Mouse (Mus musculus): Measurements from ENCODE around the gene Gpx3. TPM values are rescaled to one million over a fixed set of nuclear protein-coding genes. Genes with fewer than 3 reads are reported as not detected.
A peak's percentile ranks its signal among the peaks of the same experiment; 100 is the strongest.
"Not testable (repeated sequence)": the region's sequence is repeated elsewhere in the genome, so short reads cannot be mapped to it uniquely, and the experiment has no call there.

Gpx3 gene
- total RNA-seq, 1 experiment from 2014 or later, result 255 TPM

DNA sequence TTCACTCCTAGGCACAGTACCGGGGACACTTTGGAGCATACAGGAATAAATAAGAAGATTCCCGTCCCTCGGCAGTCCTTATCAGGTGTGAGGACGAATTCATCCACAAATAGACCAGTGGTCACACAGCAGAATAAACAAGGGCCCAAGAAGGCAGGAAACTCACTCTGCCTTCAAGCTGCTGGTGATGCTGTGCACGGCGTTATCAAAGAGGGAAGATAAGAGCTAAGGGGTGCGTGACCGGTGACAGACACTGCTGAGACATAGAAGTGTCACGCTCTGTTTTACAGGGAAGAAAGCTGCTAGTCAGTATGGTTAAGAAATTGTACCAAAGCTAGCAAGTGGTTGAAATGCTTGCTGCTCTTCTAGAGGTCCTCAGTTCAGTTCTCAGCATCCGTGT lies 22.3 kb upstream of the Gpx3 start:
- no peak for DNase-seq

GRCm38 (mm10) chr11:54881051-54881474 lies 21.2 kb upstream of the Gpx3 start:
- no peak for DNase-seq

GRCm38 (mm10) chr11:54882671-54883070 lies 19.6 kb upstream of the Gpx3 start:
- peak; percentile 47 for DNase-seq

DNA sequence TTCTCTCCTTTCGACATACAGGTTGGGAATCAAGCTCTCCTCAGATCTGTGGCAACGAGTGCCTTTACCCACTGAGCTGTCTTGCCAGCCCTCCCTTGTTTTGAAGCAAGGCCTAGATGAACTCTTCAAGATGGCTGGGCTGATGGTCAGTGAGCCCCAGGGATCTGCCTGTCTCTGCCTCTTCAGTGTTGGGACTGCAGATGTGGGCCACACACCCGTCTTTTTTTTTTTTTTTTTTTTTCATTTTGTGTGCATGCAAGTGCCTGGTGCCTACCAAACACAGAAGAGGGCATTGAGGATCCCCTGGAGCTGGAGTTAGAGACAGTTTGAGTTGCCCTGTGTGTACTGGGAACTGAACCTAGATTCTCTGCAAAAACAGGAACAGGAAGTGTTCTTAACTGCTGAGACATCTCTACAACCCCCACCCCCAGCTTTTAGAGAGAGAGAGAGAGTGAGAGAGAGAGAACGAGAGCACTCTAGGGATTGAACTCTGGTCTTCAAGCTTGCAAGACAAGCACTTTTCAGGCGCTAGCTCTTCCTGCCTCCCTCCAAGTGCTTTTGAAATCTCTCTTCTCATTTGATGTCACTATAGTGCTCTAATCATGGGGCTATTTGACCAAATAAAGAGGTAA lies 17.9 kb upstream of the Gpx3 start:
- no peak for DNase-seq

DNA sequence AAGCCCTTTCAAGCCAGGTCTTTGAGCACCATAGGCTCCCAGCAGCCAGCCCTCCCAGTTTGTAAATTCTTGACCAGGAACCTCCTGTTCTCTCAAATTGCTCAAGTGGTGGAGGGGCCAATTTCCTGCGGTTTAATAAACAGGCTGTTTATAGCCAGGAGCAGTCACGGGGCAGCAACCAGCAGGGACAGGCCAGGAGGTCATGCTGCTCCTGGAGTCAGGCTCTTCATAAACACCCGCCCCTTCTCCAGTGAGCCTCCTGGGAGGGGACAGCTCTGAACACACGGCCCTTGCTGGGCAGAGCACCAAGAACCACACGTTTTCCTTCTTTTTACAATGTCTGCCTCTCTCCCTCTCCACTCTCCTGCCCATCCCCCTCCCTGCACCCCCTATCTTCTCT lies 17.3 kb upstream of the Gpx3 start:
- peak; percentile 44 for DNase-seq

GRCm38 (mm10) chr11:54885406-54885805 lies 16.8 kb upstream of the Gpx3 start:
- DNase-seq, result no peak

GRCm38 (mm10) chr11:54887927-54888326 lies 14.3 kb upstream of the Gpx3 start:
- DNase-seq, result no peak

- DNase-seq, result no peak
Measured at GRCm38 (mm10) chr11:54891341-54891740, 10.9 kb upstream of the Gpx3 start.

DNA sequence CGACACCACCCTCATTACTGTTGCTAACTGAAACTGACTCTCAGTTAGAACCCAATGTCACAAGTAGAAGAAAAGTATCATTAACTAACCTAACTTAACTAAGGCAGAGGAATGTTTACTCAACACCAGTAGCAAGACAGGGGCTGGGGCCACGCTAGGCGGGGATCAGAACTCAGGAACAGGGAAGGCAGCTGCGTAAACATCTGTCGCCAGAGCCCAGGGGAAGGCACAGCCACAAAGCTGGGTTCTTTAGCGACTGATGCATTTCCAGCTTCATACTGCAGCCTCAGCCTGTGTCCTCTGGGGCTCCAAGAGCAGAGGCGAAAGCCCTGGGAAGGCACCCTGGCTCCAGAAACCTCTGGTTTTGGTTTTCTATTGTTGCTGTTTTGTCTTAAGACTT lies 10.2 kb upstream of the Gpx3 start:
- DNase-seq, result no peak

DNA sequence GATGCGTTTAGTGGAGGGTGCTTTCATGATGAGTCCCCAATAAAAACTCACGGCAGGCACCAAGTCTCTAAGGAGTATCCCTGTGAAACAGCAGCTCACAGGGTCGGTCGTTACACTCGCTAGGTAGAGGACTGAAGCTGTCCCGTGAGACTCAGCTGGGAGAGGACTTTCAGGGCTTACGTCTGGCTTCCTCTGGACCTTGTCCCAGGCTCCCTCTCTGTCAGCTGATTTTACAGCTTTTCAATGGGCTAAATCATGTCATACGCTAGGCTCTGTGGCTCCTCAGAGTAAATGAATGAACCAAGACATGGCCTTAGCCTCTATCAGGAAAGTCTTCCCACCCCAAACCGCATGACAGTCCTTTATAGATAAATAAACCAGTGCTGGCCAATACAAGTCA lies 7.7 kb upstream of the Gpx3 start:
- DNase-seq, result no peak

DNA sequence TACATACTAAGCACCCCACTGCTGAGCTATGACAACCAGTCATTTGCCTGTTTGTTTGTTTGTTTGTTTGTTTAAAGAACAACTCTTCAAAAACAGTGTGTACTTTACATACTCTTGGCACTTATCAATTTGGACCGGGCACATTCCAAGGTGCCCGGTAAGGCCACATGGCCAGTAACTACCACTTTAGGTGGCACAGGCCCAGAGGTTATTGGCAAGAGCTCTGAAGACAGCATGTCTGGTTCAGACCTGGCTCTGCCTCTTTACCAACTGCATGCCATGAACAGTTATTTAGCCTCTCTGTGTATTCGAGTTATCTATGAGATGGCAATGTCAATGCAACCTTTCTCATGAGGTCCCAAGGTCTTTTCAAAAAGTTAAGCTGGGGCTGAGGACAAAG lies 5.6 kb upstream of the Gpx3 start:
- not testable (repeated sequence) for DNase-seq

GRCm38 (mm10) chr11:54897470-54897869 lies 4.8 kb upstream of the Gpx3 start:
- no peak for DNase-seq

DNA sequence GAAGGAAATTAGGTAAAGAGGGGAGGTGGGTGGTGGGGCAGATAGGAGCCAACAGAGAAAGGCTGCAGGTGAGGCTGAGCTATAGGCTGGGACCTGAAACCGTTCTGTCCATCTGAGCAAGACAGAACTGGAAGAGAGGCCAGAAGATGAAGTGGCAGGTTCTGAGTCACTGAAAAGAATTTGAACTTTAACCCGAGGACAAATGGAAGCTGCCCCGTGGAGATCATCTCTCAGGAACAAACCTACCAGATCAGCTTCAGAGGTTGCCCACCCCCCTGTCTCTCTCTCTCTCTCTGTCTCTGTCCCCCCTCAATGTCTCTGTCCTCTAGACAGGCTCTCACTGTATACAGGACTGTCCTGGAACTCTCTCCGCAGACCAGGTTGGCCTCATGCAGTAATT lies 2.6 kb upstream of the Gpx3 start:
- DNase-seq, result no peak

GRCm38 (mm10) chr11:54903339-54903738 lies 1.1 kb downstream of the Gpx3 start:
- DNase-seq, result no peak

DNA sequence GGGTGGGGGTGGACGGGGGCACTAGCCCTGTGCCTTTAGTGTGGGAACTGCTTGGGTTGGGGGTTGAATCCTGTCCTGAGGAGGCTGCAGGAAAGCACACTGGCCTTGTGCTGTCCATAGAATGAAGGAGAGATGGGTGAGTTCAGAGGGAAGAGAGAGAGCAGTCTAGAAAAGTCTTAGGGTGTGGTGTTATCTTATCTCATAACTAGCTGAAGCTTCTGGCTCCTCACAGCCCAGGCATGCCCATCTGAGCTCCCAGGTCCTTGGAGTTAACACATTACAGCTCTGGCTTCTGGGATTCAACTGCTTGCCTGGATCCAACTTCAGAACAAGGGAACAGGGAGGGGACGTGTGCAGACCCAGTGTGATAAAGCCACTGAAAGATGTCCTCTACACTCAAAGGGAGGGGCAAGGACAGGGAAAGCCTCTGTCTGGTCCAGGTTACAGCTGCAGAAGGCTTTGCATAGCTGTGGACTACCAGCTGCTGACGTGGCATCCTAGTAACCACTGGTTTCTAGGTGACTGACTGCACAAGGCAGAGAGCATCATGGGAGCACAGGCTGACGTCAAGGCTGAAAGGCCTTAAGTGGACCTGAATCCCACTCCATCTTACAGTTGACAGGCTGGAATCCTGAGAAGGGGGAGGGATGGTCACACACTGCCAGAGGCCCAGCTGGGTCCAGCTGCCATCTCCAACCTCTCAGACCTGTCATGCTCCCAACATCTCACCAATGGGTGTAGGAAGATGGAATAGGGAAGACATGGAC lies 1.9 kb downstream of the Gpx3 start:
- no peak for DNase-seq

- DNase-seq, result no peak
Measured at GRCm38 (mm10) chr11:54905086-54905485, 2.8 kb downstream of the Gpx3 start.

DNA sequence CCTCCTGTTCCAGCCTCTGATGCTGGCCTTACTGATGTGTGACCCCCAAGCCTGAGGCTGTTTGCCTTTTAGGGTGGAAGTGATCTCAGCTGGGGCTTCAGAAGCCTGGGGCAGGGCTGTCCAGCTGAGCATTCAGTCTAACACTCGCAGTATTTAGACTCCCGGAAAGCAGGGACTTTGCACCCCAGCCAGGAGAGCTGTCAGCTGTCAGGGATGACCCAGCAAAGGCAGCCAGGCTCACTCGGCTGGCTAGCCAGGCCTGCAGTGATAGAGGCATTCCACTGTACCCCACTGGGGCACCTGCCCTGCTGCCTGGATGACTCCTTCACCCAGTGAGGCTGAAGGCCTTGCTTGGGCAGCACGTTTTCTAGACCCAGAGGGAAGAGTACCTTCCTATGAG lies 3.7 kb downstream of the Gpx3 start:
- no peak for DNase-seq

DNA sequence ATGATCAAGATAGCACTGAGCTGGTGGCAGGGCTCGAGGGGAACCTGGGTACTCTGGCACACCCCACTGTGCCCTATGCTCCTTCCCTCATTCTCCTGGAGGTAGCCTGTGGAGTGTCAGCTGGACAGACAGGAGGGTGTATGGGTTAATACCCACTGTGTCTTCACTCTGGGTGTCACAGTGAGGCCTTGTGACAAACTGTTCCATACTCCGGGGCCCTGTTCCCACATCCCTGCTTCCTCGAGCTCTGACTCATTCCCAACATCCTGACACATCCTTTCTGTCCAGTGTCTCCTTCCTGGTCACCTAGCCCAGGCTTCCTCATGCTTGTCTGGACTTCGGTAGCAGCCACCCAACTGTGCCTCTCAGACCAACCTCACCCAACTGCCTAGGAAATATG lies 4.2 kb downstream of the Gpx3 start:
- no peak for DNase-seq

DNA sequence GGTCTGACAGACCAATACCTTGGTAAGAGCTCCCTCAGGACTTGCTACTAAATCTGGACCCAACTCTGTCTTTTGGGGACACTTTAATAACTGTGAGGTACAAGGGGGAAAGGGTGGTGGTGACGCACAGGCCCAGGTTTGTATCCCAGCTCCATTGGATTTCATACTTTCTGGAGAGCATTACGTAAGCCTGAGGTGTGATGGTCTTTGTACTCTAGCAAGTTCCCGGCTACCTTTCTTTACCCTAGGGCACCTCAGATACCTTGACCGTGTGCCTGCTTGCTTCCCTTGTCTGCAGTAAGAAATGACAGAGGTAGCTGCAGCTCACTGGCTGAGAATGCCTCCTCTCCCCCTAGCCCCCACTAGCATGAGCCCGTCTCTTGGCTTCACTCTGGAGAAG lies 5.0 kb downstream of the Gpx3 start:
- DNase-seq, result no peak

DNA sequence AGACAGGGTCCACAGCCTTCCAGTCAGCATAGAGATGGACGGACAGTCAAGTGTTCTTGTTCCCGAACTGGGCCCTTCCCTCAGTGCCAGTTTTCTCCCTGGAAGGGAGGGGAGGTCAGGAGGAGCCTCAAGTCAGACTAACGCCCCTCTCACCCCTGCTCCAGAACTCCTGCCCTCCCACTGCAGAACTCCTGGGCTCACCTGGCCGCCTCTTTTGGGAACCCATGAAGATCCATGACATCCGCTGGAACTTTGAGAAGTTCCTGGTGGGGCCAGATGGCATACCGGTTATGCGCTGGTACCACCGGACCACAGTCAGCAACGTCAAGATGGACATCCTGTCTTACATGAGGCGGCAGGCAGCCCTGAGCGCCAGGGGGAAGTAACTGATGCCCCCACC lies 7.0 kb downstream of the Gpx3 start:
- DNase-seq, result no peak

- no peak for DNase-seq
Measured at GRCm38 (mm10) chr11:54910081-54910665, 7.9 kb downstream of the Gpx3 start.

DNA sequence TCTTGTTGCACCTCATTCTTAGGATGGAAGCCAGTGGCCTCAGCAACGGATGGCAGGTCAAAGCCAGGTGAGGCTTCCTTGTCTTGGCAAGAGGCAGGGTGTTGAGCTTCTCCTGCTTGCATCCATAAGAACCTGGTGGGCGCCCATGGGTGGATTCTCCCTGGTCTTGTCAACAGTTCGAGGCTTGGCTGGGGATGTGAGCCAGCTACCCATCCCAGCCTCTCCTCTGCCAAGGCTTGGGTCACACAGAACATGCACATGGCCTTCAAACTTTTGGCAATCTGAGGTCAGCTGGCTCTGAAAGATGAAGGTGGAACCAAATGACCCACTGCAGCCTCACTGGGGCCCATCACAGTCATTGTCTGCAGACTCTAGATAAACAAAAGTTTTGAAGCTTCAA lies 8.9 kb downstream of the Gpx3 start:
- no peak for DNase-seq

DNA sequence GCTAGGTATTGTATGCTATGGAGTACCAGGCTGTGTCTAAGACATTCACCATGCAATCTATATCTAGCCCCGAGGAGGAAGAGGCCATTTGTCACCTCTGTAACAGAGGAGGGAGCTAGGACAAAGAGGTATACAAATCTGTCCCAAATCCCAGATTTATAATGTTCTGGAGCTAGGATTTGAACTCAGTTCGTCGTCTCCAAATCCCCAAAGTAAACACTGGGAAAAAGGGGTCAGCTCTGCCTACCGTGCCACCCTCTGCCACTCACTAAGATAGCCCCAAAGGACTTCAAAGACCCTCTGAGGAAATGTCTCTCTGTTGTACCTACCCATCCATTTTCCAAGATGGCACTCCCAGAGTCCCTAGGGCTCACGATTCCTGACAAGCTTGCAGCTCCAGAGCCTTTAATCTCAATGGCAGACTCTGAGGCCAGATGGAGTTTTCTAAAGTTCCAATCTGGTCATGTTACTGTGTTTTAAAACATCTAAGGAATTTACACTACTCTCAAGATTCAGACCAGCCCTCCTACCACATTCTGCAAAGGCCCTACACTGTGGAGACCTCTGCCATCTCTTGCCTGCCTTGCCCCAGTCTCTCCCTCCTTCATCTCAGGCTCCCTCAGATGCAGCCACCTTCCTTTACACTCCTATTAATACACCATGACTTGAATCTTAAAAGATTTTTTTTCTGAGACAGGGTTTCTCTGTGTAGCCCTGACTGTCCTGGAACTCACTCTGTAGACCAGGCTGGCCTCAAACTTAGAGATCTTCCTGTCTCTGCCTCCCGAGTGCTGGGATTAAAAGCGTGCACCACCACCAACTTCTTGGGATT lies 9.6 kb downstream of the Gpx3 start:
- DNase-seq, result no peak
